Mouse (Mus musculus): ENCODE measurements around the gene Josd2.

Josd2 gene

DNA sequence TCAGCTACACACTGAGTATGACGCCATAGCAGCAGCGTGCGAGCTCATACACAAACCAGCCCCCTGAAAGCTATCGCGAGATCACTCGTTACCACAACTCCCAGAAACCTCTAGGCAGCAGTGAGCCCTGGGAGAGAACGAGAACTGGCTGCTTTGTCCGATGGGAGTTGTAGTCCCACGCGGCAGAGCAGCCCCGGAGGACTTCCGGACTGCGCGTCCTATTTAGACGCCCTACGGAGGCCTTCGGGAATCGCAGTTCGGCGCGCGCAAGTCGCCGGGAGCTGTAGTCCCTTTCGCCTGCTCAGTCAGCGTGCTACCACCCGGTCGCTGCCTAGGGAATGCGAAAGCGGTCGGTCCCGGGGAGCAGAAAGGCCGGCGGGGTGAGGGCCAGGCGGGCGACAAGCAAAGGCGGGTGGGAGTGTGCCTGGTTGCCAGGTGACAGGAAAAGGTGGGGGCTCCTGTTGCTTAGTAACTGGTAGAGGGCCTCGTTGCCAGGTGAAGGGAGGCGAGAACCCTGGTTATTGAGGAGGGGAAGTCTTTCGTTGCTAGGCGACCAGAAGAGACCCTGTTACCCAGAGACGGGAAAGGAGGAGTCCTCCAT, at the start of gene Josd2:
Gene Josd2 (plus strand): TSS at position 170 of the 601 bp plus-strand sequence.
- DNase-seq (ENCODE audit: low read depth, low spot score): peak; percentile 95

DNA sequence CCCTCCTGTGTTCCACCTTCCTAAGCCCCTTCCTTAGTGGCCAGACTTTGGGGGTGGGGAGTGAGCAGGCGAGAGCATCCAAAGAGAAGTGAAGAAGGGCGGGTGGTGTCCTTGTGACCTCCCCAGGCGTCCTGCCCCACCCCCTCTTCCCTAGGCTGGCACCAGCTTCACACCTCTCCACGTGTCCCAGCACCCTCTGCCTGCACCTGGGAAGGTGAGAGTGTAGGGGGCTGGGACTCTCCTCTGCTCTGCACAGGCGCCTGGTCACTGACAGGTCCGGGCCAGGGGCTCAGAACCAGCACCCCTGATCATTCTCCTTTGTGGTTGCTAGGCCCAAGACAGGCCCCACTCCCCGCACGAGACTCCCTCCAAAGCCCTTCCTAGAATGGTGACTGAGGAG, 40.1 kb upstream of the Josd2 start:
- DNase-seq (ENCODE audit: low read depth, low spot score): no peak

DNA sequence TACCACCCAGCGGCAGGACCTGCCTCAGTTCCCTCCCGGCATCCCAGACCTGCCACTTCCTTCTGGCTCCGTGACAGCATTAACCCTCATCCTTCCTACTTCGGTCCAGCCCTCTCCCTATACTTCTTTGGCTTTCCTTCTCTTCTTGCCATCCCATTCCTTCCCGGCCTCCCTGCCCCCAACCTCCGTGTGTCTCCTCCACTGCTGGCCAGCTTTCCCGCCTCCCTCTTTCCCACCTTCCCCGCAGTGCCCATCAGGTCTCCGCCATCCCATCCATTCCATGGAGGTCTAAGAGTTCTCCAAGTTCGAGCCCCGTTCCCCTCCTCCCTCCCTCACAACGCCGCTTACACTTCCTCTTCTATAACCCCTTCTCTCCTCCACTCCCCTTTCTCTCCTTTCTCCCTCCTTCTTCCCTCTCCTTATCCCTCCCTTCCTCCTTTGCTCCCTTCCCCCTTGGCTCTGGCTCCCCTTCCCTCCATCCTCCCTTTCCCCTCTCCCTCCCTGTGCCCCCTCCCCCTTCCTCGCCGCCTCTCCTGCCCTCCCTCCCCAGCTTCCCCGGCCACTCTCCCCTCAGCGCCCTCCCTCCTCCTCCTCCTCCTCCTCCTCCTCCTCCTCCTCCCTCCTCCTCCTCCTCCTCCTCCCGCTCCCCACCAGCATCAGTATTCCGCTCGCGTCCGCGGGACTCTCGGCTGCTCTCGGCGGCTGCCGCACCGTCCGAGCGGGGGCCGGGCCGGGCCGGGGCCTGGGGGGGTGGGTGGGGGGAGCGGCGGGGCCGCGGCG, 39.4 kb upstream of the Josd2 start:
- DNase-seq (ENCODE audit: low read depth, low spot score): no peak

DNA sequence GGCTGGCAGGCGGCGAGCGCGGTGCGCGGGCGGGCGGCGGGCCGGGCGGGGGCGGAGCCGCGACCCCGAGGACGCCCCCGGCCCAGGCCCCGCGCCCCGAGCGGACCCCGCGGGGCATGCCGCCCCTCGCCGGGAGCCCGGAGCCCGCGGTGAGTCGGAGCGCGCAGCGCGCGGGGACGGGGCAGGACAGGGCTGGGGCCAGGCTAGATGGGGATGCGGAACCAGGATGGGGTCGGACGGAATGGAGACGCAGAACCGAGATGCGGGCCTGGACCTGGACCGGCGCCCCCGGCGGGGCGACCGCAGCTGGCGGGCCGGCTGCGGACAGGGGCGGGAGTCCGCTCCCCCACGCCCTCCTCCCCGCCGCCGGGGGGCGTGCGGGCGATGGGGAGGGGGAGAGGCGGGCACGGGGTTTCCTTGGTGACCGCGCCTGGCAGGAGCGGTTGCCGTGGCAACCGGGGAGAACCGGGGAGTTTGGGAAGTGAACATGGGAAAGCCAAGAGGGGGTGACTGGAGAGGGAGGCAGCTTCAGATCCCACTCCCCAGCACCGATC, 38.7 kb upstream of the Josd2 start, which contains the start of gene Lrrc4b:
Gene Lrrc4b (plus strand): TSS at position 51 of the 554 bp plus-strand sequence.
- DNase-seq (ENCODE audit: low read depth, low spot score): no peak

DNA sequence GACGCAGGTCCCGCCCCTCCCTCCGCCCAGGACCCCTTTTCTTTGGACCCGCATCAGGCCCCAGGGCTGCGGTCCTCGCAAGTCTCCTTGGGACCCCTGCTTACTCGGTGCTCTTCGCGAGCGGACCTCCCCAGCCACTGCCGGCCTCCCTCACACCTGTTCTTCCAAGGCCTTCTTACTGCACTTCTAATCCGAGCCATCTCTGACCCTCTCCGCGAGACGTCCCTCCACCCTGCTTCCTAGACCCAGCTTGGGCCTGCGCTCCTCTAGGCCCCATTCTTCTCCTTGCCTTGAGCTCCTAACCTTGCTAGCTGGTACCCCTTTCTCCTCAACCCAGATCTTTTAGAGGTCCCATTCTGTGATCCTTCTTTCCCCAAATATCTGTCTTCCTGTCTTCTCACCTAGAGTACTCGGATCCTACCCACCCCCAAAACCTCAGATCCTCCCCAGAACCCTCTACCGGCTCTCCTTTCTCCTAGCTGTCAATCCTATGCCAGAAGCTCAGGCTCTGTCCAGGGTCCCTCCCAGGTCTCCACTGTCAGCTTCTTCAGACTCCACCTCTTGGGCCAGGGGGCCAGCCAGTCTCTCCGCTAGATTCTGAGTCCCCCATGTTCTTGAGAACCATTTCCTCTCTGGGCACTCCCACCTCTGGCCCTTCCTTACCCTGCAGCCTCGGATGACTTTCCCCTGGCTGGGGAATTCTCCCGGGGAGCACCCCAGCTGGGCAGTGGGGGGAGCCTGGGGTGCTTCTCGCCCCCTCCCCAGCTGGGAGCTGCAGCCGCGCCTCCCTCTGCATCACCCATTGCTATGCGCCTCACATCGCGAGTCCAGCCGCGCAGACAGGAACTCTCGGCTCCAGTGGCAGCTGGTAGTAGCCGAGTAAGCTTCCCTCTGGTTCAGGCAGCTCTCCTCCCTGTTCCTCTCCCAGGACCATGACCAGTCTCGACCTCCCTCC, 38.0 kb upstream of the Josd2 start:
- DNase-seq (ENCODE audit: low read depth, low spot score): no peak

DNA sequence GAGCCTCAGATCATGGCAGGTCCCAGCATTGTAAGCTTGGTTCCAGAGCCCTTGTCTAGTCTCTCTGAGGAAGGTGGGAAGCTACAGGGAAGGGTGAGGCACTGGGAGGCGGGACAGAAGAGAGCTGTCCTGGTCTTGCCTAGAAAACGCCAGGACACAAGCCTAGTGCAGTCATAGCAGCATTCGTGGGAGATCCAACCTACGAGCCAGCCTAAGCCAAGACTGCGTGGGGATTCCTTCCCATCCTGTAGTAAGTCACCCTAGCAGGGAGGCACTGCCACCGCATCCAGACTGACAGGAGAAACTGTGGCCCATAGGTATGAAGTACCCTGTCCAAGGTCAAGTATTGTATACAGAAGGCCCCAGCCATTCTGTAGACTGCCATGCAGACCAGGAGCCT, 35.2 kb upstream of the Josd2 start:
- no peak for DNase-seq (ENCODE audit: low read depth, low spot score)

DNA sequence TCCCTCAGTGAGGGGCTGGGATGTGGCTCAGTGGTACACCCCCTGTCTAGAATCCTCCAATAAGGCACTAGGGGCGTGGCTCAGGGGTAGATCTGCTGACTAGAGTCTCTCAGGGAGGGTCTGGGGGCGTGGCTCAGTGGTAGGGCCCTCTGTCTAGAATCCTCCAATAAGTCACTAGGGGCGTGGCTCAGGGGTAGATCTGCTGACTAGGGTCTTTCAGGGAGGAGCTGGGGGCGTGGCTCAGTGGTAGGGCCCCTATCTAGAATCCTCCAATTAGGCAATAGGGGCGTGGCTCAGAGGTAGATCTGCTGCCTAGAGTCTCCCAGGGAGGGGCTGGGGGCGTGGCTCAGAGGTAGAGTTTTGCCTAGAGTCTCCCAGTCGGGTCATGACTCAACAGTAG, 34.4 kb upstream of the Josd2 start:
- DNase-seq (ENCODE audit: low read depth, low spot score): no peak

DNA sequence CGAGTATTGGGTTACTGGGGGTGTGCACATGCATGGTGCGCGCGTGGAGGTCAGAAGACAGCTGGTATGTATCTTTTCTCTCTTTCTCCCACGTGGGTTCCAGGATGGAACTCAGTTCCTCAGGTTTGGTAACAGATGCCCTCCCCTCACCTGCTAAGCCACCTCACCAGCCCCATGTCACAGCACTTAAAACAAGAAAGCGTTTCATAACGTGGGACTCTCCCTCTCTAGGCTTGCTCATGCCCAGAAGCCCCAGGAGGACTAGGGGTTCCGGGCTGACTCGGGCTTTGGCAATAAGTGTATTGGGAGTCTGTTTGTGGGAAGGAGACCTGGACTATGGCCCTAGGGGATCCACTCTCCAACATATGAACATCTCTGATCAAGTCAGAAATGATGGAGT, 33.7 kb upstream of the Josd2 start:
- no peak for DNase-seq (ENCODE audit: low read depth, low spot score)

DNA sequence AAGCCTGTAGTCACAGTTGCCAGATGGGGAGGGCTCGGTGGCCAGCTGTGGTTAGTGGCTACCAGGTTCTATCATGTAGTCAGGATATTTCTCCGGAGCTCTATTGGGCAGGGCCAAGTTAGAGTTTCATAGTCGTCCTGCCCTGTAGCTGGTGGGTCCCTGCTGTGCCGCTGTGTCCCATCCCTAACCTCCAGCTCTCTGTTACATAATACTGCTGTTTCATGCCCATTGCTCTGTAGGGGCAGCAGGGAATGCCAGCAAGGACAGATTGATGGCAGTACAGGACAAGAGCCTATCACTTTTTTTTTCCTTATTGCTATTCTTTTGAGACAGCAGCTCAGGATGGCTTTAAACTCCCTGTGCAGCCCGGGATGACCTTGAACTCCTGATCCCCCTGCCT, 32.0 kb upstream of the Josd2 start:
- DNase-seq (ENCODE audit: low read depth, low spot score): no peak

DNA sequence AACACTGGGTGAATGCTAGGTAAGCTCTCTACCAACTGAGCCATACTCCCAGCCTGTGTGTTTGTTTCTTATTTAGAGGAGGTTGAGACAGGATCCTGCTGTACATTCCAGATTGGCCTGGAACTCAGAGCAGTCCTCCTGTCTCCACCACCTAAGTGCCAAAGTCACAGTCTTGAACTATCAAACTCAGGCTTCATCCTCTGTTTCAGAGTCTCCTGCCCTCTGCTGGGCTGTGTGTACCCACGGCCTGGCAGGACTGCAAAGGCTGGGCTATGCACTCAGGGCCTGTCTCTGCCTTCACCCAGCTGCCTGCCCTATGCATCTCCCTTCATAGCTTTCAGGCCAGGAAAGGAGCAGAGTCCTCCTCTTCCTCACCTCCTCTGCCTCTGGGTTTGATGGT, 31.5 kb upstream of the Josd2 start:
- DNase-seq (ENCODE audit: low read depth, low spot score): no peak

DNA sequence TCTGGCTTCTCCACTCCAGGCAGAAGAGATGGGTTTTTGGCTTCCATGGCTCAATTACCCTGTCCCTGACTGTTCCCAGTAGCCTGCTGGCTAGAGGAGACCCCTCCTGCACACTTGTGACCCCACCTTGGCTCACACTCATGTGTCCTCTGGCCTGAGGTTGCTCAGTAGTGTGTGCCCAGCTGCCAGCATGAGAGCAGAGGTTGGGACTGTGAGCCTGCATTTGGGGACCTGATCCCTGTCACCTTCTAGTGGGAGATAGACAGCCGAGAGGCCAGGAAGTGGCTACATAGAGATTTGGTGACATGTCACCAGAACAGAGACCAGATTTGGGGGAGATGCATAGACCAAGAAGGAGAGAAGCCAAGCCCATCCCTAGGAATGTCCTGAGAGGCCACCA, 30.6 kb upstream of the Josd2 start:
- no peak for DNase-seq (ENCODE audit: low read depth, low spot score)

DNA sequence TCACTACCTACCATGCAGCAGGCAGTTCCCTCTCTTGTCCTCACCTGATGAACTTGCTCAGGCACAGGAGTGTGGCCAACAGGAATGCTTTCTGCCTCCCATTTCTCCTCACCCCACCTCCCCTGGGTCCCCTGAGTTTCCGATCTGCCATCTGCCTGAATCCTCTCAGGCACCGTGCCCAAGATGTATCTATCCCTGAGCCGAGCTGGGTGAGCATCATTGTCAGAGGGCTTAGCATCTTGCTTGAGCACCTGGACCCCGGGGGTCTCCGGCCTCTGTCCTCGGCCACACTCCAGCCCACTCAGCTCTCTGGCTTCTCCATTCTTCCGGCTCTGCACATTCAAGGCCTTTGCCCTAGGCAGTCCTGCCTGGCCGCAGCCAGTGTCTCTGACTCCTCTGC, 29.8 kb upstream of the Josd2 start:
- DNase-seq (ENCODE audit: low read depth, low spot score): no peak

DNA sequence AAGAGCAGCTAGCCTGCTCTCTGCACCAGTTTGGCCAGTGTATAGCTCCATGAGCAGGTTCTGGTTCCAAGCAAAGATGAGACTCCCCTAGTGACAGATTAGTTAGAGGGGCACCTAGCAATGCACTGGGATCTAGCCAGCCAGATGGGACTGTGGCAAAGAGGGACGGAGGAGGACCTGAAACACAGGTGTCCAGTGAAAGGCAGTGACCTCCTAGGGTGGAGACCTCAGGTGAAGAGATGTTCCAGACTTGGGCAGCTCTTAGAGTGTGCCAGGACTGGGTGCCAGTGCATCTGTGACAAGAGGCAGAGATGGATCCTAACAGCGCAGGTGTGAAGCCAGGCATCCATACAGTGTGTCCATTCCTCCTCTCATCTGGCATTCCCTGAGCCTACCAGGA, 28.1 kb upstream of the Josd2 start:
- no peak for DNase-seq (ENCODE audit: low read depth, low spot score)

DNA sequence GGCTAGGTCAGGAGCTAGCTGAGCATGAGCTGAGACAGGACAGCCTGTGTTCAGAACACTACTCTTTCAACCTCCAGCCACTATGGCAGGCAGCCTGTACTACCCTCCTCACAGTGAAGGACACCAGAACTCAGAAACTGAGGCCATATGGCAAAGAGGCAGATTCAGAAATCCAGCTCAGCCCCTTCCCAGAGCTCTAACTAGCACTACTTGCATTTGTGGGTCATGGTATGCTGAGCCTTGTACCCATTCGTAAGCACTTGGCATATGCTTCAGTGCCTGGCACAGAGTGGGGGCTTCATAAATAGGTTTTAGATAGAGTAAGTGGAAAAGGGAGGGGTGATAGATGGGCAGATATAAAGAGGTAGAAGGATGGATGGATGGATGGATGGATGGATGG, 27.3 kb upstream of the Josd2 start:
- DNase-seq (ENCODE audit: low read depth, low spot score): no peak

DNA sequence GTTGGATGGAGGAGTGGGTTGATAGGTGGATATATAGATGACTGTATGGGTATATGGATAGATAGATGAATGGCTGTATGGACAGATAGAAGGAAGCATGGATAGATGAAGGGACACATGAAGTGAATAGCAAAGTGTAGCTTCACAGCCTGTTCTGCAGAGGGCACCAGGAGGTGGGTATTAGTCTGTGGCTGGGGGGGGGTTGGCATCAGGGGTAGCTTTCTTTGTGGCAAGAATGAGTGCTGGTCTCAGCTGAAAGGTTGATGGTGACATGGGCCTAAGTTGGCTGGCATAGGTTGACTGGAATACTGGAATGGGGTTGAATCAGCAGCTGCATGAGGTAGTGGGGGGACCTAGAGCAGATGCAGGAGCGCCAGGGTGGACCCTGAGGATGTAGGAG, 26.6 kb upstream of the Josd2 start:
- no peak for DNase-seq (ENCODE audit: low read depth, low spot score)

DNA sequence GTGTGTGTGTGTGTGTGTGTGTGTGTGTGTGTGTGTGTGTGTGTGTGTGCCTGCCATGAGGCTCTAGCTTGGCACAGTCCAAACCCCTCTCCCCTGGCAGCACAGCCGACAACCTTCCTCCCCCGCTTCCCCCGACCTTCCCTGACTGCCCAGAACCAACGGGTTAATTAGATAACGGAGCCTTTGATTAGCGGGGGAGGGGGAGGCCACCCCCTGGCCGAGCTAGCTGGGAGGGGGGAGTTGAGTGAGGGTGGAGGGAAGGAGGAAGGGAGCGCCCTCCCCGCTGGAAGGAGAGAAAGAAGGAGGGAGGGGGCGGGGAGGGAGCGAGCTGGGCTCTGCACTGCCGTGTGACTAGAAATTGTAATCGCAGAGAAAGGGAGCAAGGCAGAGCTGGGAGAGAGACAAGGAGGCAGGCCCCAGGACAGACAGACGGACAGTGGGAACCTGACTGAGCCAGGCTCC, 26.1 kb upstream of the Josd2 start:
- DNase-seq (ENCODE audit: low read depth, low spot score): no peak

DNA sequence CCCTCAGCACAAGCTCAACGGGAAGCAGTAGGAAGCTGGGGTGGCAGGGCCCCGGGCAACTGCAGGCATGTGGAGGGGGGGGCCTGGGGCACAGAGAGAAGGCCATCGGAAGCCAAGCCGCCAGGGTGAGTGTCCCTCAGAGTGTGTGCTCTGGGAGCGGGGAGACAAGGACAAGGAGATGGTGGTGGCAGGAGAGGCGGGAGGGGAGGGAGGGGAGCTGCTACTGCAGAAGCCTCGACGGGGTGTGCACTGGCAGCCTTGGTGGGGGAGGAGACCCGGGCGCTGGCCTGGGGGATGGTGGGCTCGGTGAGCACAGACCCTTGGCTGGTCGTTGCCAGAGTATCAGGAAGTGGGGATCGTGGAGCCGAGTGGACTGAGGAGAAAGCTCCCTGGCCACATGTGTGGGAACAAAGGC, 25.4 kb upstream of the Josd2 start:
- no peak for DNase-seq (ENCODE audit: low read depth, low spot score)

DNA sequence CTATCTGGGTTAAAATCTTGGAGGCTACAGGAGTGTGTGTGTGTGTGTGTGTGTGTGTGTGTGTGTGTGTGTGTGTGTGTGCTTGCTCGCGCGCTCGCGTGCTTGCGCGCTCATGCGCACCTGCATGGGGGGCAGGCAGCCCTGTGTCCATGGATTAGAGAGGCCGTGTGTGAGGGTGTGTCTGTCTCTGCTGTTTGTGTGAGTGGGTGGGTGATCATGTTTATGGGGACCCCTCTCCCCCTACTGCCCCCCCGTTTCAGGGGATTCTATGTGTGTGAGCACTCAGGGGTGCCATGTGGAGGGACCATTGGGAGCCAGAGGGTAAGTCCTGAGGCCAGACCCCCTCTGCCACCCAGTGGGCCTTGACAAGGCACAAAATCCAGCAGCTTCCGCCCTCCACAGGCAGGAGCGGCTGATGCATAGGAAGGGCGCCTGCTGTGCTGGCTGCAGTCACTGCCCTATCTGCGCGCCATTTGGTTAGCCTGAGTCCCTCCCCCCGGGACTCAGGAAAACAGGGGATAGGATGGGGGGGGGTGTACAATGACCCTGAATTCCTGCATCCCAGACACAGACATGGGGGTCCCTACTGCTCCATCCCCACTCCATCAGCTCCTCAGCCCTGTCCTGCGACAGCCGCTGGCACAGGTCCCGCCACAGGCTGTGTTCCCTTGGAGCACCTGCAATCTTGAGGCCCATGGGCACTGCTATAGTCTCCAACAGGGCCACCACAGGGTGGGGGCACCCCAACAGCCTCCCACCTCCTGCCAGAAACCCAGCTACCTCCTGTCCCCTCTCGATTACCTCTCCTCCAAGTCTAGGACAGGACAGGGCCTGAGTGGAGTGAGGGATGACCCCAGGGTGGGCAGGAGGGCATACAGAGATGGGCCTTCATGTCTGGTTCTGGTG, 24.3 kb upstream of the Josd2 start:
- DNase-seq (ENCODE audit: low read depth, low spot score): no peak

DNA sequence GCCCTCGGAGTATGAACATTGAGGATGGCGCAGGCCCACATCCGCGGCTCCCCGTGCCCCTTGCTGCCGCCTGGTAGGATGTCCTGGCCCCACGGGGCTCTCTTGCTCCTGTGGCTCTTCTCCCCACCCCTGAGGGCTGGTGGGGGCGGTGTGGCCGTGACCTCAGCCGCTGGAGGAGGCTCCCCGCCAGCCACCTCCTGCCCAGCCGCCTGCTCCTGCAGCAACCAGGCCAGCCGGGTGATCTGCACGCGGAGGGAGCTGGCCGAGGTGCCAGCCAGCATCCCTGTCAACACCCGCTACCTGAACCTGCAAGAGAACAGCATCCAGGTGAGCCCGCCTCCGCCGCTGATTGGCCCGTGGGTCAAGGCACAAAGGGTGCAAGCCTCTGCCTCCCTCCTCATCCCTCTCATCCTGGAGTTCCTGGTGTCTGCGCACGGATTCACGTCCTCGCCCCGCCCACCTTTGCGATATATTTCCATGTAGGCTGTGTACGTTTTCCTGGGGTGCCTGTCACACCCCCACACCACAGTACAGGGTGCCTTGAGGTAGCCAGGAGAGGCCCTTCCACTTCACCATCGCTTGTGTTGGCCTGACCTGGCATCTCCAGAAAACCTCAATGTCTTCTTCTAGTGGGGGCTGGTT, 22.8 kb upstream of the Josd2 start:
- DNase-seq (ENCODE audit: low read depth, low spot score): no peak

DNA sequence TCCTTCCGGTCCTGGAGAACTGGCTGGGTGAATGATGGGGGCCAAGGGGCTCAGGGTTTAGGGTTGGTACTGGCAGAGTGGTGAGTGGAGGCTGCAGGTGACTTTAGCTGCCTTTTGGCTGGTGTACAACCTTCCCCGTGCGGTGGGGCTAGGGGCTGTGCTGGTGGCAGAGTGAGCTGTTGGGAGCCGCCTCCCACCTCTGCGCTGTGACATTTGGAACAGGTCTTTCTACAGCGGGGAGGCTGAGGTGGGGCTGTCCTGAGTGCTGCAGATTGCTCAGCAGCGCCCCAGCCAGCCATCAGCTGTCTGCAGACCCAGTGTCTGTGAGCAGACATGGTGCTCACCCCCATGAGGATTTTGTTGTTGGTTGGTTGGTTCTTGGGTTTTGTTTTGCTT, 22.3 kb upstream of the Josd2 start:
- DNase-seq (ENCODE audit: low read depth, low spot score): no peak
